Mouse (Mus musculus) cerebellum, adult 2 months (tissue): ENCODE results near the gene Lyzl6.

Experiments used
- CTCF ChIP-seq: fragments of 200-500 bp; IDR thresholded peaks from 2 replicates; pipeline ENCODE4 v1.5.1; 2011; ENCODE audit warnings: low read depth, mild to moderate bottlenecking, control low read depth, low read length, moderate library complexity, borderline replicate concordance; ENCODE audit not compliant: insufficient read depth
- POLR2A ChIP-seq: fragments of 200-500 bp; IDR thresholded peaks from 2 replicates; pipeline ENCODE4 v1.6.1; 2011; ENCODE audit warnings: low read length, control low read depth, borderline replicate concordance; ENCODE audit not compliant: insufficient read depth

GRCm38 (mm10) chr11:103643211-103643610 lies 4.5 kb upstream of the Lyzl6 start:
- TF ChIP-seq POLR2A (no peak), CTCF (no peak)
